Mouse (Mus musculus) right cerebral cortex, adult 18-20 months (tissue): ENCODE measurements around the gene Nlrp6.
"Not testable (repeated sequence)": the region's sequence is repeated elsewhere in the genome, so short reads cannot be mapped to it uniquely, and the experiment has no call there.

Experiments used
- DNase-seq: peaks from one replicate; pipeline ENCODE4 v3.0.0; 2022; ENCODE audit warnings: mixed read lengths

The Nlrp6 gene

GRCm38 (mm10) chr7:140951051-140951450 lies 30.3 kb downstream of the Nlrp6 start:
- no peak for DNase-seq

- no peak for DNase-seq
These were observed 31.1 kb downstream of the Nlrp6 start for GRCm38 (mm10) chr7:140951765-140952164.

GRCm38 (mm10) chr7:140952441-140952840 lies 31.7 kb downstream of the Nlrp6 start:
- no peak for DNase-seq

DNA sequence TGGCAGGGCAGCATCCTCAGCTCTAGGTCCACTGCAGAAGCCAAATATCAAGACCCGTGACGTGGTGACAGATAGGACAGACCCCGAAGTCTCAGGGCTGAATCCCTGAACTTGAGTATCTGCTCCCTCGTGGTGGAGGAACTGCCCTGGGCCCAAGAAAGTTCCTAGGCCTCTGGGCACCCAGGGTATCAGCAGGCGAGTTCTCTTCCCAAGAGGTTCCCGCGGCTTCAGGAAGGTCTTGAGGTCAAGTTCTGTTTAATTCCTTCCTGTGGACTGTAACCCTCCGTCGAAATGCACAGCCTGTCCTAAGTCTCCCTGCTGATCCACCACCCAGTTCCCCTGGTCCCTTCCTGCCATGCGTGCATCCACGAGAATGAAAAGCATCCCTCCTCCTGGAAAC lies 32.4 kb downstream of the Nlrp6 start:
- DNase-seq, result no peak

GRCm38 (mm10) chr7:140953800-140954732 lies 33.4 kb downstream of the Nlrp6 start:
- DNase-seq, result no peak

GRCm38 (mm10) chr7:140954733-140955071 lies 34.0 kb downstream of the Nlrp6 start:
- no peak for DNase-seq

- DNase-seq, result no peak
These were observed 34.6 kb downstream of the Nlrp6 start for GRCm38 (mm10) chr7:140955342-140955741.

- peak; percentile 74 for DNase-seq
These were observed 35.3 kb downstream of the Nlrp6 start, which contains the start of the genes Gm45717 and Ifitm2 for GRCm38 (mm10) chr7:140955758-140956555. Gene Gm45717, minus strand, starts transcription at chr7:140955937. Gene Ifitm2, minus strand, starts transcription at chr7:140955987.

- no peak for DNase-seq
These were observed 35.8 kb downstream of the Nlrp6 start for GRCm38 (mm10) chr7:140956556-140956869.

DNA sequence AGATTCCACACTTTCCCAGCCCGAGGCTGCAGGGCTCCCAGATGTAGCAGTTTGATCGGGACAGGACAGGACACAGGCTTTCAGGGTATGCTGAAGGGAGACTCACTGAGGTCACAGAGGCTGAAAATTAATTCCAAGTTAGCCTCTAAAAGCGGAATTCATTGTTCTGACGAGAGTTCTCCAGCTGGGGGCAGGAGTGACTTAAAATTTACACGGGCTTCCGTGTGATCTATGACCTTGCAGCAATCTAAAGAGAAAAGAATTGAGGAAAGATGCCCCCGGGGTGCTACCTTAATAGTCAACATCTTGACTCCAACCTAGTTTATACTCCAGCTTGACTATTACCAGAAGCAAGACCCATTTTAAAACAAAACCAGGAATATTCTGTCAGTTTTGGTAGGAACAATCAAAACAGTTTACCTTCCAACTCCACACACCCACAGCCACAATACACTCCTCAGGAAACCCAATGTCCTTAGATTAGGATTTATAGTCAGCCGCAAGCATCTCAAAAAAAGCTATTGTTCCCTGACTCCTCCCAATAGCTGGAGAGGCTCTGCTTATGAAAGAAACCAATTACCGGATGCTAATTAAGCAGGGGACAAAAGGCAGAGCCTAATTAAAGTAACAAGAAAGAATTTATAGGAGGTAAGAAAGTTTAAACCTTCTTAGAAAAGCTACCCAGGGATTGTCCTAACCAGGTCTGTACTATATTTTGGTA lies 38.6 kb downstream of the Nlrp6 start:
- peak; percentile 17 for DNase-seq

DNA sequence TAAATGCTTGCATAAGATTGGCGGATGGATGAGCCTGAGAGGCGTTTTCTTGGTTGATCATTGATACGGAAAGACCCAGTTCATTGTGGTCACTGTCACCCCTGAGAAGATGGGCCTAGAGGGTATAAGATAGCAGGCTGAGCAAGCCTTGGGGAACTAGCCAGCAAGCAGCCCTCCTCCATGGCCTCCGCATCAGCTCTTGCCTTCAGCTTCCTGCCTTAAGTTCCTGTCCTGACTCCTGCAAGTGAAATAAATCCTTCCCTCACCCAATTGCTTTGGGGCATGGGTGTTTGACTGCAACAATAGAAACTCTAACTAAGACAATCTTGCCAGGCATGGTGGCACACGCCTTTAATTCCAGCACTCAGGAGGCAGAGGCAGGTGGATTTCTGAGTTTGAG lies 39.3 kb downstream of the Nlrp6 start:
- DNase-seq, result no peak

- no peak for DNase-seq
These were observed 40.7 kb downstream of the Nlrp6 start for GRCm38 (mm10) chr7:140961416-140961815.

DNA sequence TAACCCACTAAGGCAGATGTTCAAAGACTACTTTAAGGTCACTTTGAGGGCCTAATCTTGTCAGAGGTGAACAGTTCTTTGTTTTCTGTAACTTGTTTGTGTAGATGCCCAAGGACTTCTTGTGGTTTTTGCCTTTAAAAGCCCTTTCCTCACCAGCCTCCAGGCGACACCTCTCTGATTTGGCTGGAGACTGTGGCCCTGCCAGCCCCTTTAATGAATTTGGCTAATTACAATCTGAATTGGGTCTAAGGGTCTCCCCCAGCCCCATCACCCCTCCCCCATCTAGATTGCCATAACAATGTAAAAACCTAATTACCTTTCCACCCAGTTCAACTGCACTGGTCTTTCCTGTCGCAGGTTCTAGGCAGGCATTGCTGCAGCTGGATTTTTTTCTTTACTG lies 42.0 kb downstream of the Nlrp6 start:
- DNase-seq, result no peak

DNA sequence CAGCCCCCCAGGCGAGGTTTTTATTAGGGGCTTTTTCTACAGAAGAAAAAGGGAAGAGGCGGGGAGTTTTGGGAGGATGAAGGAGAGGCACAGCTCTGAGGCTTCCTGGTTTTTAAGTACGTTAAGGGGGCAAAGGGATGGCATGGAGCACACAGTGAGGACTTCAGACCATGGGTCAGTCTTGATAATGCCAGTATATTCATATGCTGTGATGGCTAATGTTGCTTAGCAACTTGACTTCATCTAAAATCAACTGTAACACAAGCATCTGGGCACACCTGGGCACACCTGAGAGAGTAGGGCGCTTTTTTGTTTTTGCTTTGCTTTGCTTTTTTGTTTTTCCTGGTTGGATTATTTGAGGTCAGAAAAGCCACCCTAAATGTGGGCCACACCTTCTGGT lies 46.2 kb downstream of the Nlrp6 start, which contains the start of gene Ifitm1:
TSS of gene Ifitm1 (plus strand) at position 301 of the 400 bp plus-strand sequence.
- no peak for DNase-seq

DNA sequence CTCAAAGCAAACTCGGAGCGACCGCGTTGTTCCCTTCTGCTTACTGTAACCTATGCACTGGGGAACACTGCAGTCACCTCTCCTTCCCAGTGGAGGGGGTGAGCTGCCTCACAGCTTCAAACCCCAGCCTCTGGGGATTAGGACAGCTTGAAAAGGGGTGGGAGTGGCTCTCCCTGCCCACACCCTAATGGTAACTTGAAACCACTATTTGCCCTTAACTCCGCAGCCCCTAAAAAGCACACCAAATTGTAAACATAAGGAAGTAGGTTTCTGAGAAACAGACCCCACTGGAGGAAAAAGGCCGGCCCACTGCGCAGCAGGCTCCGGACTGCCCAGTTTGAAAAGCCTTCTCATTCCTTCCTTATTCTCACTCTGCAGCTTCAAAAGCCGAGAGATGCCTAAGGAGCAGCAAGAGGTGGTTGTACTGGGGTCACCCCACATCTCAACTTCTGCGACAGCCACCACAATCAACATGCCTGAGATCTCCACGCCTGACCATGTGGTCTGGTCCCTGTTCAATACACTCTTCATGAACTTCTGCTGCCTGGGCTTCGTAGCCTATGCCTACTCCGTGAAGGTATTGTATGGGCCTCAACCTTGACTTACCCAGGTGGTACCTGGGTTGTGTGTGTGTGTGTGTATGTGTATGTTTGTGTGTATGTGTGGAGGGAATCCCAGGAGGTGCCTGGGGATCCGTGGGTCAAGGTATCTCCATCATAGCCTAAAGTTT lies 47.3 kb downstream of the Nlrp6 start:
- DNase-seq, result no peak

- DNase-seq, result not testable (repeated sequence)
These were observed 48.0 kb downstream of the Nlrp6 start for GRCm38 (mm10) chr7:140968710-140969109.

- no peak for DNase-seq
These were observed 50.2 kb downstream of the Nlrp6 start for GRCm38 (mm10) chr7:140970931-140971330.

DNA sequence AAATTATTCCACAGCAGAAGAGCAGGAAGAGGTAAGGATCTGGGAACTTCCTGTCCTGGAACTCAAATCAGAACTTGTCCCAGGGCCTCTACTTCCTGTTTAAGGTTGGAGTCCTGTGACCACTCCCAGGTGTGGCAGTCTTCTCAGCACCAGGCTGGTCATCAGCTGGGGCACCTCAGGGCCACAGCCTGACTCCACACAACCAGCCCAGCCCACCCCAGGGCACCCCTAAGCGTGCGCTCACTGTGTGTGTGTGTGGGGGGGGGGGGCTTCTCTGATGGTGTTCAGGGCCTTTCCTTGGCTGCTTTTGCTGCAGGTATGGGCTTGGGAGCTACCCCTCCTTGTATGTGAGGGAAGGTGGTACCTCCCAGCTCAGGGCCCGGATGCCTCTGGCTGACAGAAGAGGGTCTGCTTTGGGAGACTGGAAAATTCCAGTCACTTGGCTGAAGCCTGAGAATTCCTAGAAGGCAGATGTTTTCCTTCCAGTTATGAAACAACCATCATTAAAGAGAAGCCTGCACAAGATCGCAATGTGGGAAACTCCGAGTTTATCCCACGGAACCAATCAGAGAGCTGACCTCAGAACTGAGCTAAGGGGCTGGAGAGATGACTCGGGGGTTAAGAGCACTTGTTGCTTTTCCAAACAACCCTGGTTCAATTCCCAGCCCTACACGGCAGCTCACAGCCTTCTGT lies 50.9 kb downstream of the Nlrp6 start:
- no peak for DNase-seq

- peak; percentile 39 for DNase-seq
These were observed 52.9 kb downstream of the Nlrp6 start for GRCm38 (mm10) chr7:140973396-140974165.

DNA sequence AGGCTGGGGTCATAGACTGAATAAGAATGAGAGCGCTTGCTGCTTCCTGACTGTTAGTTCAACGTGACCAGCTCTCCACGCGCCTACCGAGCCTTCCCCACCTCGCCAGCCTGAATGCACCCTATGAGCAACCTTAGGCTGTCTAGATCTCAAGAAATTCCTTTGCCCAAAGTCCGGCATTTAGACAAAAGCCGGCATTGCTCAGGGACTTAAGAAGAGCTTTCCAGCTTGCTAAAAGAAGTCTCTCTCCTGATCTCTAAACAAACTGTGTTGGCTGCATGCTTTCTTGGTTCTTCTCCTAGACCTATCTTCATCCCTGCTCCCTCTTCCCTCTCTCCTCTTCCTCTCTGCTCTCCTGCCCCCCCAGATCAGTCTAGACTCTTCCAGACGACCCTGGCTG lies 54.2 kb downstream of the Nlrp6 start:
- no peak for DNase-seq

GRCm38 (mm10) chr7:140975465-140975864 lies 54.8 kb downstream of the Nlrp6 start:
- no peak for DNase-seq
